Mouse (Mus musculus) lung, adult 2 months (tissue): ENCODE results near the gene Btbd1. TPM values are rescaled to one million over a fixed set of nuclear protein-coding genes. Genes with fewer than 3 reads are reported as not detected.

ENCODE experiments used
- DNase-seq: peaks from one replicate; pipeline ENCODE4 v3.0.0; 2022
- H3K4me1 ChIP-seq: fragments of 200-500 bp; 2 replicates; pipeline ENCODE4 v1.6.1; 2011; ENCODE audit warnings: low read length; ENCODE audit not compliant: control insufficient read depth, insufficient read depth
- H3K4me3 ChIP-seq: fragments of 200-500 bp; replicated peaks from 2 replicates; pipeline ENCODE3; 2011; ENCODE audit warnings: low read depth, mild to moderate bottlenecking, control low read depth, low read length; ENCODE audit errors: extremely low read depth
- CTCF ChIP-seq: fragments of 200-500 bp; IDR thresholded peaks from 2 replicates; pipeline ENCODE4 v1.5.1; 2011; ENCODE audit warnings: mild to moderate bottlenecking, low read length, control low read depth; ENCODE audit not compliant: insufficient read depth
- POLR2A ChIP-seq: fragments of 200-500 bp; IDR thresholded peaks from 2 replicates; pipeline ENCODE4 v1.6.1; 2011; ENCODE audit warnings: low read depth, mild to moderate bottlenecking, control low read depth, low read length, borderline replicate concordance; ENCODE audit errors: extremely low read depth
- WGBS: fragments of 180-500 bp; shearing (Covaris S2); methylation state at CpG from one replicate; pipeline ENCODE4 v1.1.7; 2018; 5-methylcytosine and 5-hydroxymethylcytosine counted together
- polyA plus RNA-seq: library from polyadenylated mRNA; depleted of rRNA; stranded (reverse); fragments of >200 nt; gene quantifications from 2 replicates; pipeline ENCODE4 v1.2.3, GENCODE M21; 2012

Btbd1 gene
- polyA plus RNA-seq, 1 experiment, result 27.4 TPM

DNA sequence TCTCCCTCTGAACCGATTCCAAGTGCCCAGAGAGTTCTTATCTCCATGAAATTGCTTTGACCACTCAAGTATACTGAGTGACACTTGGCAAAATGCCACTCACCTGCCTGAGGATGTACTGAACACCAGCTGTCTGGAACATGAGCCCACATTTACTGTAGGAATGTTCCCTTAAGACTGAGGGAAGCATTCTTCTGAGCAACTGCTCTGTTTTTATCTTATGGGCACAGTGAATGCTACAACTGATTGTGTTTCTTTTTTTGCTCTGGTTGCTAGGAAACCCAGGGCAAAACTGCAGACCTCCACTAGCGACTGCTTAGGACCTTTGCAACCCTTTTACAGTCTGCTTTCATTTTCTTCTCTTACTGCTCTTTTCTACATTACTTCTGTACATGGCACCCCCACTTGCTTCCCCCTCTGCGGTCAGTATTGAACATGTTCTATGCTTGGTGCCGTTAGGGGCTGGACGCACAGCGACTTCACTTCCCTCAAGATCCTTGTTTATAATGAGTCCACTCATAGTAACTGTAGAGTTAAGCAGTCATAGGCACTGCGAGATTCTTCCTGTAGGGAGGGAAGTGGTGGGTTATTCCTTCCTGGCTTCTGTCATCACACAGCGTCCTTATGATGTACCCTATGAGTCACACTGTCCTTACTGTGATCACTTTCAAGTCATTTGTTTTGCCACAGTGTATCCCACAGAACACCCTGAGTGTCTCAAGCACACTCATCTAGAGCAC is 25.5 kb upstream of the Btbd1 start:
- TF ChIP-seq CTCF (no peak), POLR2A (no peak)
- Histone ChIP-seq H3K4me1 (peaks cover 5% of the 10 kb centered on the region; the same call in 1 of the 2 replicates), H3K4me3 (no peak overlapping the region)
- WGBS, result 21% methylated on average over 8 of the region's 8 CpGs
- DNase-seq, result no peak

- 53% methylated on average over 3 of the region's 3 CpGs for WGBS
- no peak overlapping the region for H3K4me3 ChIP-seq
- DNase-seq, result no peak
- H3K4me1 ChIP-seq, result peaks cover 5% of the 10 kb centered on the region; the same call in 1 of the 2 replicates
- TF ChIP-seq POLR2A (no peak), CTCF (no peak)
Measured at GRCm38 (mm10) chr7:81851706-81852105, 22.5 kb upstream of the Btbd1 start.

DNA sequence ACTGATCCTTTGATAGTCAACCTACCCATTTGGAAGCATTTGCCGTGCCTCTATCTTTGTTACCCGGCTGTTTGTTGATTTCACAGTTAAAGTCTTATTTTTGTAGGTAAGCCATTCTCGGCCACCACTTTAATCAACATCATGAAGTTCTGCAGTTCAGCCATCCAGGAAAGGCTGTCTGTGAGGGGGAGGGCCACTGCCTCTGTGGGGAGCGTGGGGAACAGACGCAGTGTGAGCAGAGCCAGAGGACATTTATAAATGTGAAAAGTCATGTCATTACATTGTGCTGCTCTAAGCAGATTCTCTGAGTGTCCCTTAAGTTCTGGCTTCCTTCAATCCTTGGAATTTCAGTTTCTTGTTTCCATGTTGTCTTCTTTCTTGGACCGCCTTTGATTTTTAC is 20.9 kb upstream of the Btbd1 start:
- no peak for DNase-seq
- 88% methylated on average over 6 of the region's 6 CpGs for WGBS
- no peak overlapping the region for H3K4me3 ChIP-seq
- H3K4me1 ChIP-seq, result peaks cover 5% of the 10 kb centered on the region; the same call in 1 of the 2 replicates
- TF ChIP-seq POLR2A (no peak), CTCF (no peak)

GRCm38 (mm10) chr7:81849633-81850032 is 20.4 kb upstream of the Btbd1 start:
- 0 out of 2 replicates have a peak, but pooled peaks cover 2% of the 10 kb centered on the region for H3K4me1 ChIP-seq
- no peak for TF ChIP-seq POLR2A
- TF ChIP-seq CTCF, result no peak
- DNase-seq, result no peak
- 88% methylated on average over 7 of the region's 7 CpGs for WGBS
- H3K4me3 ChIP-seq, result no peak overlapping the region

DNA sequence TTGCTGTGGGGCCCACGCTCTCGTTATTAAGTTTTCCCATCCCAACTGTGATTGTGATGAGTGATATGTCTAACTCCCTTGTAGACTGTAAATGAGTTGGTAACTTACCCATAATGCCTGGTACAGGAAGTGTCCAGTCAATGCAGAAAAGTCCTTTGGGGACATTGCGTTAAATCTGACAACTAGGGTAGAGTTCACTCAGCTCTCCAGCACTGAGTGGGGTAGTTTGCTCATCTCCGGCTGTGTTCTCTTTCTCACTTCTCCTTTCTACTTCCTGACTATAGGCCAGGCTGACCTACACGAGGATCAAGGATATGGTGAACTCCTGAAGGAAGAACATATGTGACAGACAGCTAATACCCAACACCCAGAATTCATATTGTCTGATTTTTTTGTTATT is 20.0 kb upstream of the Btbd1 start:
- no peak for DNase-seq
- no peak overlapping the region for H3K4me3 ChIP-seq
- no peaks in the 10 kb centered on the region for H3K4me1 ChIP-seq
- TF ChIP-seq POLR2A, result no peak
- no peak for TF ChIP-seq CTCF
- 78% methylated on average over 5 of the region's 5 CpGs for WGBS

DNA sequence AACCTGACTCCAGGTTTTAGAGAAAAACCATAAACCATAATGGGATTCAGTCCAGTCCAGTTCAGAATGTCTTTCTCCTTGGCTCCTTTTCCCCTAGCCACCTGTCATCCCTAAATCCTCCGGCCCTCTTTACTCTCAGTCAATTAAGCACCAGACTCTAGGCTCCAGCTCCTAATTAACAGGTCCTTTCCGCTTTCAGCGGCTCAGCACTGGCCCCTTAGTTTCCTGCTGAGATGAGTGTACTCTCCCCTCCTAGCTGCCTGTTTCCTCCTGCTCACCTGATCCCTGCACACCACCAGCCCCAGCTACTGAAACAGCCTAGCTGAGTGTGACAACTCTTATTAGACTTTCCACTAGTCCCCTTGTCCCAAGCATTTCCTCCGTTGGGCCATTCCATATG is 18.5 kb upstream of the Btbd1 start:
- TF ChIP-seq POLR2A (no peak), CTCF (no peak)
- 69% methylated on average over 4 of the region's 4 CpGs for WGBS
- DNase-seq, result no peak
- Histone ChIP-seq H3K4me3 (no peak overlapping the region), H3K4me1 (no peaks in the 10 kb centered on the region)

GRCm38 (mm10) chr7:81847010-81847409 is 17.8 kb upstream of the Btbd1 start:
- no peak for DNase-seq
- no peak for TF ChIP-seq CTCF
- TF ChIP-seq POLR2A, result no peak
- WGBS, result 54% methylated on average over 8 of the region's 8 CpGs
- no peak overlapping the region for H3K4me3 ChIP-seq
- no peaks in the 10 kb centered on the region for H3K4me1 ChIP-seq

GRCm38 (mm10) chr7:81846008-81846407 is 16.8 kb upstream of the Btbd1 start:
- TF ChIP-seq POLR2A (no peak), CTCF (no peak)
- Histone ChIP-seq H3K4me3 (no peak overlapping the region), H3K4me1 (no peaks in the 10 kb centered on the region)
- DNase-seq, result no peak
- WGBS, result 65% methylated on average over 8 of the region's 8 CpGs

- H3K4me1 ChIP-seq, result no peaks in the 10 kb centered on the region
- no peak overlapping the region for H3K4me3 ChIP-seq
- DNase-seq, result no peak
- WGBS, result 80% methylated on average over 3 of the region's 3 CpGs
- no peak for TF ChIP-seq POLR2A
- no peak for TF ChIP-seq CTCF
Measured at GRCm38 (mm10) chr7:81845313-81845712, 16.1 kb upstream of the Btbd1 start.

GRCm38 (mm10) chr7:81844801-81845200 is 15.6 kb upstream of the Btbd1 start:
- TF ChIP-seq CTCF (no peak), POLR2A (no peak)
- Histone ChIP-seq H3K4me3 (no peak overlapping the region), H3K4me1 (no peaks in the 10 kb centered on the region)
- no peak for DNase-seq
- WGBS, result 81% methylated on average over 11 of the region's 11 CpGs

- 85% methylated on average over 8 of the region's 8 CpGs for WGBS
- no peak for TF ChIP-seq POLR2A
- TF ChIP-seq CTCF, result no peak
- no peaks in the 10 kb centered on the region for H3K4me1 ChIP-seq
- no peak for DNase-seq
- no peak overlapping the region for H3K4me3 ChIP-seq
Measured at GRCm38 (mm10) chr7:81843903-81844302, 14.7 kb upstream of the Btbd1 start.
